Mouse (Mus musculus) CH12.LX (cell line): Measurements from ENCODE around the gene Smtnl2. TPM values are rescaled to one million over a fixed set of nuclear protein-coding genes. Genes with fewer than 3 reads are reported as not detected.

ENCODE experiments used
- DNase-seq: peaks from one replicate; pipeline ENCODE4 v3.0.0-alpha.2; 2013; ENCODE audit errors: extremely low read depth
- H3K27ac ChIP-seq: 2 replicates; pipeline ENCODE4 v1.5.1; 2012; ENCODE audit warnings: low read depth, mild to moderate bottlenecking, control low read depth, moderate library complexity; ENCODE audit not compliant: insufficient read depth
- H3K27me3 ChIP-seq: replicated peaks from 2 replicates; pipeline ENCODE3; 2012; ENCODE audit warnings: inconsistent platforms
- H3K36me3 ChIP-seq, 2 experiments: replicated peaks in 1 of 2; 2 replicates each; pipeline versions ENCODE3 to v1.6.1; 2012; ENCODE audit warnings: inconsistent platforms in 1 of 2, low read length in 1 of 2, mild to moderate bottlenecking in 1 of 2, mixed read lengths in 1 of 2, moderate library complexity in 1 of 2; ENCODE audit not compliant: control insufficient read depth in 1 of 2, insufficient read depth in 1 of 2
- H3K4me1 ChIP-seq, 2 experiments: 2 replicates each; pipeline ENCODE4 v1.6.1; 2012; ENCODE audit warnings: inconsistent platforms in 1 of 2, moderate library complexity in 1 of 2; ENCODE audit not compliant: insufficient read depth in 2 of 2, control insufficient read depth in 1 of 2
- H3K4me2 ChIP-seq: 2 replicates; pipeline ENCODE4 v1.6.1; 2012; ENCODE audit warnings: low read depth, mild to moderate bottlenecking, control low read depth; ENCODE audit not compliant: poor library complexity, insufficient read depth, severe bottlenecking
- H3K4me3 ChIP-seq, 3 experiments: fragments of 150-350 bp in 1 of 3; sonication (generic) in 1 of 3; replicated peaks in 1 of 3; 2 replicates each; pipeline versions ENCODE3 to v1.5.1; 2011 to 2012; ENCODE audit warnings: low read depth in 2 of 3, low read length in 2 of 3, mild to moderate bottlenecking in 2 of 3, moderate library complexity in 2 of 3, control low read depth in 1 of 3, improper control_type of control experiment in 1 of 3, inconsistent platforms in 1 of 3, mixed read lengths in 1 of 3; ENCODE audit not compliant: poor library complexity in 1 of 3
- H3K79me2 ChIP-seq: replicated peaks from 2 replicates; pipeline ENCODE4 v1.6.1; 2012; ENCODE audit warnings: mild to moderate bottlenecking, moderate library complexity; ENCODE audit not compliant: control insufficient read depth, poor library complexity, insufficient read depth, severe bottlenecking; ENCODE audit errors: extremely low read depth
- H3K9ac ChIP-seq: 2 replicates; pipeline ENCODE4 v1.6.1; 2012; ENCODE audit warnings: low read depth, mild to moderate bottlenecking, control low read depth, moderate library complexity; ENCODE audit not compliant: insufficient read depth
- H3K9me3 ChIP-seq: replicated peaks from 2 replicates; pipeline ENCODE3; 2012; ENCODE audit warnings: low read length, inconsistent platforms, mixed read lengths
- BHLHE40 ChIP-seq: IDR thresholded peaks from 2 replicates; pipeline ENCODE4 v1.6.1; 2011; ENCODE audit warnings: mild to moderate bottlenecking, low read depth, low read length, improper control_type of control experiment
- CHD2 ChIP-seq: IDR thresholded peaks from 2 replicates; pipeline ENCODE4 v1.6.1; 2011; ENCODE audit warnings: low read length, improper control_type of control experiment
- CTCF ChIP-seq, 2 experiments: IDR thresholded peaks in 1 of 2; conservative IDR thresholded peaks in 1 of 2; 2 replicates each; pipeline ENCODE4 v1.5.1; 2011 to 2012; ENCODE audit warnings: low read depth in 2 of 2, low read length in 2 of 2, improper control_type of control experiment in 1 of 2, inconsistent platforms in 1 of 2, mild to moderate bottlenecking in 1 of 2, moderate library complexity in 1 of 2
- E2F4 ChIP-seq: IDR thresholded peaks from 2 replicates; pipeline ENCODE4 v1.6.1; 2011; ENCODE audit warnings: low read depth, low read length, improper control_type of control experiment; ENCODE audit not compliant: insufficient replicate concordance
- EP300 ChIP-seq: IDR thresholded peaks from 2 replicates; pipeline ENCODE4 v1.6.1; 2011; ENCODE audit warnings: low read length, improper control_type of control experiment
- ETS1 ChIP-seq: conservative IDR thresholded peaks from 2 replicates; pipeline ENCODE4 v1.6.1; 2012; ENCODE audit warnings: low read depth, mild to moderate bottlenecking, inconsistent platforms, low read length, improper control_type of control experiment, moderate library complexity
- HCFC1 ChIP-seq: IDR thresholded peaks from 2 replicates; pipeline ENCODE4 v1.6.1; 2012; ENCODE audit warnings: low read depth, mild to moderate bottlenecking, inconsistent platforms, low read length, improper control_type of control experiment
- IRF4 ChIP-seq: IDR thresholded peaks from 2 replicates; pipeline ENCODE4 v1.6.1; 2014; ENCODE audit warnings: low read depth, mild to moderate bottlenecking, inconsistent platforms, low read length, improper control_type of control experiment
- JUN ChIP-seq: IDR thresholded peaks from 2 replicates; pipeline ENCODE4 v1.6.1; 2011; ENCODE audit warnings: low read depth, mild to moderate bottlenecking, low read length, improper control_type of control experiment, moderate library complexity; ENCODE audit not compliant: insufficient read depth
- KAT2A ChIP-seq: IDR thresholded peaks from 2 replicates; pipeline ENCODE4 v1.6.1; 2012; ENCODE audit warnings: low read length, improper control_type of control experiment, inconsistent platforms; ENCODE audit not compliant: insufficient replicate concordance
- MAFK ChIP-seq: IDR thresholded peaks from 2 replicates; pipeline ENCODE4 v1.6.1; 2011; ENCODE audit warnings: low read length, improper control_type of control experiment; ENCODE audit not compliant: insufficient replicate concordance
- MXI1 ChIP-seq: IDR thresholded peaks from 2 replicates; pipeline ENCODE4 v1.6.1; 2011; ENCODE audit warnings: mild to moderate bottlenecking, low read depth, low read length, improper control_type of control experiment
- MYC ChIP-seq: IDR thresholded peaks from 2 replicates; pipeline ENCODE4 v1.6.1; 2011; ENCODE audit warnings: low read depth, mild to moderate bottlenecking, improper control_type of control experiment, low read length
- POLR2A ChIP-seq: IDR thresholded peaks from 2 replicates; pipeline ENCODE4 v1.6.1; 2011; ENCODE audit warnings: low read depth, mild to moderate bottlenecking, improper control_type of control experiment, low read length
- SIN3A ChIP-seq: IDR thresholded peaks from 2 replicates; pipeline ENCODE4 v1.6.1; 2012; ENCODE audit warnings: low read length, improper control_type of control experiment, inconsistent platforms
- SMC3 ChIP-seq: IDR thresholded peaks from 2 replicates; pipeline ENCODE4 v1.6.1; 2011; ENCODE audit warnings: low read depth, low read length, improper control_type of control experiment
- TBP ChIP-seq: conservative IDR thresholded peaks from 2 replicates; pipeline ENCODE4 v1.6.1; 2011; ENCODE audit warnings: low read depth, low read length, improper control_type of control experiment
- UBTF ChIP-seq: IDR thresholded peaks from 2 replicates; pipeline ENCODE4 v1.6.1; 2012; ENCODE audit warnings: low read depth, mild to moderate bottlenecking, inconsistent platforms, low read length, improper control_type of control experiment, moderate library complexity
- USF2 ChIP-seq: conservative IDR thresholded peaks from 2 replicates; pipeline ENCODE4 v1.6.1; 2011; ENCODE audit warnings: low read depth, low read length, improper control_type of control experiment
- ZC3H11A ChIP-seq: IDR thresholded peaks from 2 replicates; pipeline ENCODE4 v1.6.1; 2012; ENCODE audit warnings: low read depth, mild to moderate bottlenecking, inconsistent platforms, low read length, improper control_type of control experiment
- dilution Hi-C: fragments of 300-500 bp; cut with MboI; formaldehyde crosslinking; loops from 2 replicates; pipeline ENCODE4 v1.14.3; 2020; ENCODE audit warnings: low sequenced_read_pairs; ENCODE audit not compliant: extremely low pct_unique_long_range_greater_than_20kb, extremely low pct_ligation_motif_present
- in situ Hi-C: fragments of 300-500 bp; cut with MboI; formaldehyde crosslinking; loops from 3 replicates; pipeline ENCODE4 v1.14.3; 2019; ENCODE audit warnings: low sequenced_read_pairs, low pct_ligation_motif_present, low pct_unique_long_range_greater_than_20kb, mixed read lengths
- polyA plus RNA-seq: library from polyadenylated mRNA; unstranded; fragments of >175 nt; gene quantifications from 2 replicates; pipeline ENCODE4 v1.2.1, GENCODE M21; 2012; ENCODE audit warnings: low read depth; ENCODE audit not compliant: insufficient read length
- total RNA-seq, 2 experiments: library from RNA; depleted of rRNA; stranded (reverse); fragments of 300-350 nt in 1 of 2; fragments of >200 nt in 1 of 2; gene quantifications; 2 replicates each; pipeline ENCODE4 v1.2.3; 2012 to 2014

The Smtnl2 gene
- total and polyA plus RNA-seq, 3 experiments, result 0.47 TPM; not detected in 1

DNA sequence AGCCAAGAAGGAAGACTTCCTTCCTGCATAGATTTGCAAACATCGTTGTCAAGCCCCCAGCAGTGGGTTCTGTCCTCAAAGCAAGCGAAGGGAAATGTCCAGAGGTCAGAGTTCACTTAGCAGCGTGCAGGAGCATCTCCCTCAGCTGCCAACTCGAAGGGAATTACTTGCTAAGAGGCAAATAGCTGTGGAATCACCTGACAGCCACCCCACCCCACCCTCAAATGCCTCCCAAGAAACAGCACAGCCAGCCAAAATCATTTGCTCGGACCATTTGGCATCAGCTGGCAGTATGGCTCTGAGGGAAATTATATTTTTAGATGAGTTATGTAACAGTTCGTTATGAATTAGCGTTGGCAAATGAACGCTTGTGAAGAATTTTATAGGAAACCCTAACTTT lies 62.5 kb downstream of the Smtnl2 start:
- Histone ChIP-seq H3K27ac (no peak overlapping the region), H3K4me1 (peaks cover 0 to 3% of the 10 kb centered on the region in 2 experiments; a peak in 1 of 4 replicates), H3K4me2 (no peak overlapping the region), H3K79me2 (no peaks in the 10 kb centered on the region), H3K4me3 (no peak overlapping the region), H3K27me3 (peaks cover 9% of the 10 kb centered on the region), H3K9me3 (peaks cover 2% of the 10 kb centered on the region), H3K9ac (no peak overlapping the region), H3K36me3 (no peaks in the 10 kb centered on the region)
- in situ Hi-C loops, result no loop called here
- TF ChIP-seq EP300, result no peak
- no peak for TF ChIP-seq MYC
- TF ChIP-seq BHLHE40, result no peak
- TF ChIP-seq MXI1, result no peak
- no peak for DNase-seq
- dilution Hi-C loops, result no loop called here

DNA sequence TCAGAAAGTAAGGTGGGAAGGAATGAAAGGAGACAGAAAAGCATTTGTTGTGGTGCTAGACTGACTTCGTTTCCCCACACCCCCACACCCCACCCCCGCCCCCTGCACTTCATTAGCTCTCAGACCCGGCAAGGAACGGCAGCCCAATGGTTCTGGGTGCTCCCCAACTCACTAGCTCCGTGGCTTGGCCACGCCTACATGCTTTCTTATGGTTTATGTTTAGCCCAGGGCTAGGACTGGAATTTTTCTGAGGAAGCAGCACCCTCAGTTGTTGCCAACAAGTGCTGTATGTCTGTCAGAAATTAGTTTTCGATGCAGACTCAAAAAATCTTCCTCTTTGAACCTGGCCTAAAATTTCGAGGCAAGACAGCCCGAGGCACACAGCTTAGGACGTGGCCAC lies 63.0 kb downstream of the Smtnl2 start:
- Histone ChIP-seq H3K36me3 (no peaks in the 10 kb centered on the region), H3K79me2 (no peaks in the 10 kb centered on the region), H3K9me3 (peaks cover 2% of the 10 kb centered on the region), H3K27me3 (peaks cover 9% of the 10 kb centered on the region), H3K27ac (no peak overlapping the region), H3K4me3 (no peak overlapping the region), H3K4me2 (no peak overlapping the region), H3K4me1 (peaks cover 0 to 3% of the 10 kb centered on the region in 2 experiments; a peak in 1 of 4 replicates), H3K9ac (no peak overlapping the region)
- DNase-seq, result no peak
- no peak for TF ChIP-seq POLR2A
- no peak for TF ChIP-seq ZC3H11A
- TF ChIP-seq USF2, result no peak
- no peak for TF ChIP-seq TBP
- no peak for TF ChIP-seq SMC3
- no peak for TF ChIP-seq KAT2A
- TF ChIP-seq SIN3A, result no peak
- no peak for TF ChIP-seq CTCF (conservative IDR thresholded peaks at IDR 0.05 in 1 of 2, IDR thresholded peaks at IDR 0.05 in 1 of 2; ENCODE audit: low read depth in 2 of 2, low read length in 2 of 2)
- no peak for TF ChIP-seq E2F4
- TF ChIP-seq MAFK, result no peak
- no peak for TF ChIP-seq MYC
- TF ChIP-seq JUN, result no peak
- TF ChIP-seq HCFC1, result no peak
- no peak for TF ChIP-seq BHLHE40
- no peak for TF ChIP-seq UBTF
- no peak for TF ChIP-seq ETS1
- no peak for TF ChIP-seq CHD2
- no peak for TF ChIP-seq IRF4
- dilution Hi-C loops, result no loop called here
- in situ Hi-C loops, result no loop called here
